Mouse (Mus musculus): Measurements from ENCODE around the gene Crk.
"Not testable (repeated sequence)": the region's sequence is repeated elsewhere in the genome, so short reads cannot be mapped to it uniquely, and the experiment has no call there.

DNA sequence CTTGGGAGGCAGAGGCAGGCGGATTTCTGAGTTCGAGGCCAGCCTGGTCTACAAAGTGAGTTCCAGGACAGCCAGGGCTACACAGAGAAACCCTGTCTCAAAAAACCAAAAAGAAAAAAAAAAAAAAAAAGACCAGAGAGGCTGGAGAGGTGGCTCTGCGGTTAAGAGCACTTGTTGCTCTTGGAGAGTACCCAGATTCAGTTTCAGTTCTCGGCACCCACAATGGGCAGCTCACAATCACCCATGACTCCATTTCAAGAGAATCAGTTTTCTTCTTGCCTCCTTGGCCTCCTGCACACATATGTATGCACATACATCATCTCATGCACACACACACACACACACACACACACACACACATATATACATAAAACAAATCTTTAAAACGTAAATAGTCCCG, 48.6 kb downstream of the Crk start:
- not testable (repeated sequence) for TF ChIP-seq CTCF (IDR thresholded peaks at IDR 0.05; ENCODE audit: borderline replicate concordance, extremely low read depth, insufficient read depth, insufficient read length); POLR2A (IDR thresholded peaks at IDR 0.05; ENCODE audit: borderline replicate concordance, extremely low read depth, insufficient read depth, insufficient read length, poor library complexity, severe bottlenecking)

Measured in brain, embryonic 14.5 days (tissue).